Mouse (Mus musculus): ENCODE measurements at regions not wholly inside any gene's neighbourhood (a gene's known extent, or its start where the extent isn't known, plus 50 kb on each side); places are given as distances from the start of the nearest gene placed in this dataset.

DNA sequence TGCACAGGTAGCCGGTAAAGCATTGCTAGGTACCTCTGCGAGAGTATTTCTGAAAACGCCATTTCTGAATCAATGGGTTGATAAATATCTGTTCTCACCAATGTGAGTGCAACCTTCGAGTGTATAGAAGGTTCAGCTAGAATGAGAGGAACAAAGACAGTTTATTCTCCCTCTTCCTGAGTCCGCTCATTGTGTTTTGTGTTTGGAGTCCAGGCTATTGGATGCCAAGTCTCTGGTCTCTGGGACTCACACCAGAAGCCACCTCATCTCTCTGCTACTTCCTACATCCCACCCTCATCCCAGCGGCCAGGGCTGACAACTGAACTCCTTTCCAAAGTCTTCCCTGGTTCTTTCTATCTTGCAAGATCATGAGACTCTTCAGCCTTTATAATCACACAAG is 62.7 kb downstream of the Lrrc30 start:
- intact Hi-C loops (cut with DNase I): no loop called here
- no peak for DNase-seq

- intact Hi-C loops (cut with DNase I): no loop called here
- DNase-seq: no peak
Observed at GRCm38 (mm10) chr17:67566216-67566615, 66.3 kb downstream of the Lrrc30 start.

DNA sequence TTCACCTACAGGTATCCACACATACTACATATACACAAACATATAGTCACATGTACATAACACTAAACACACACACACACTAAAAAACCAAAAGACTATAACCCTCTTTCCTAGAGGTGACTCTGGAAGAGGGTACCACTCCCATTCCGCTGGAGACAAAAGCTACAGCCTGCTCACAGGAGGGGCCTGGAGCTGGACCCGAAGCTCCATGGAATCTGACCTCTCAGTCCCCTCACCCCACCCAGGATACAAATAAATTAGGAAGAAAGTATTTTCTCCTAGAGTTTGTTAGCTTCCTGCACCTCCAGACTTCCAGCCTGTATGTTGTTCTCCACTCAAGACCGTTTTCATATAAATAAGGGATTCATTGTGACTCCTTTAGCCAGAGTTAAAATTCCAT is 66.8 kb downstream of the Lrrc30 start:
- intact Hi-C loops (cut with DNase I): no loop called here
- DNase-seq: no peak

GRCm38 (mm10) chr17:67564845-67565244 is 67.7 kb downstream of the Lrrc30 start:
- DNase-seq: peak; percentile 10
- intact Hi-C loops (cut with DNase I): no loop called here

DNA sequence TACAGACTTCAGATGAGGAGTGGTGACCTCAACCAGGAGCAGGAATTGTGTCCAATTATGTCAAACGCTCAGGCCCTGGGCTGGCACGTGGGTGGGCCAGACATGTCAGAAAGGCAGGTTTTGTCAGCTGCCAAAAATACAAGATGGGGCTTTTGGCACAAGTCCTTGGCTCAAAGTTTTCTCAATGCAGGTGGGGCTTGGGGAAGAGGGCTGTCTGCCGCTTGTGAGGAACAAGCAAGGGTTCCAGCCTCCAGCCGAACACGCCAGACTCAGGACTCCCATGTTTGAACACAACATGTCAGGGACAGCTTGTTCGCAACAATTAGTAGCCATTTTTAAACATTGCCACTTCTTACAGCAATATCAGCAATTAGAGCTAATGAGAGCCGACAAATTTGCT is 69.5 kb downstream of the Lrrc30 start:
- peak; percentile 67 for DNase-seq
- intact Hi-C loops (cut with DNase I): no loop called here

- DNase-seq: no peak
- intact Hi-C loops (cut with DNase I): no loop called here
Observed at GRCm38 (mm10) chr17:67561802-67562201, 70.7 kb downstream of the Lrrc30 start.

DNA sequence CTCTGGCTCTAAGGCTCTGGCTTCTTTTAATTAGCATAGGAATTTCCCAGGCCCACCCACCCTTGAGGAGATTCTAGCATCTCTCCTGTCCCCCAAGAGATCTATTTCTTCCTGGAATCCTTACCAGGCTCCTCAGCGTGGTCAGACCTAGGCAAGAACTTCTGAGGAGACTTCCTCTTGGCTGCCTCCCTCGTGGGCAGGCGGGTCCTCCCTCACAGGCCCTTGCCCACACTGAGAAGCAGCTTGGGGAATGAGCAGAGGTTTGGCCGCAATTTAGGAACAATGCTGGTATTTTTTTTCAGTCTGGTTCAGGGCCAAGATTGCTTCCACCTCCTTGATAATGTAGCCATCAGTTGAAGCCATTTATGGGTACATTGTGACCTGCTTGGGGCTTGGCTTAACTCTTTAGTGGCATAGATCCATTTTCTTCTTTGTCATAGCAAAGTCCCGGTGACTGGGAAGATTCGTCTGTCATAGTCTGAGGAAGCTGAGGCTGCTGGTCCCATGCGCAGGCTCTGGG is 75.1 kb downstream of the Lrrc30 start:
- no peak for DNase-seq
- intact Hi-C loops (cut with DNase I): no loop called here

GRCm38 (mm10) chr17:67552581-67553139 is 79.9 kb downstream of the Lrrc30 start:
- DNase-seq: no peak

GRCm38 (mm10) chr17:67548966-67549700 is 83.4 kb downstream of the Lrrc30 start:
- DNase-seq: peak; percentile 55
- intact Hi-C loops (cut with DNase I): no loop called here

More at GRCm38 (mm10) chr17:67552581-67553139, 79.9 kb downstream of the Lrrc30 start:
- intact Hi-C loops (cut with DNase I): no loop called here

DNA sequence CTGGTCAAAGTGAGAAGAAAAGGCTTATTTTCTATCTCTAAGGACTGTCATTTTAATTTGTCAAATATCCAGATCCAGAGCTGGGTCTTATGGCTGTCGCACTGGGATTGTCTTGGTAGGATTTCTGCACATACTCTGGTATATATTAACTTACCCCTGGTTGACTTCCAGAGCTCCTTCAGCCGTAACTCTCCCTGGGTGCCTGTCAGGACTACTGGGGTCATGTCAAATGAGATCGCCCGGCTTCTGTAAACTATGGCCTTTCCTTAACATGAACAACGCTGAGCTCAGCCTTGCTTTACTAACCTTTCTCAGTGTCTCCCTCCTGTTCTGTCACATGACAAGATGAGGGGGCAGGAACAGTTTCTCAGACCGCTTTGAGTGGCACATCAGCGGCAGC is 88.1 kb downstream of the Lrrc30 start:
- intact Hi-C loops (cut with DNase I): no loop called here
- no peak for DNase-seq

DNA sequence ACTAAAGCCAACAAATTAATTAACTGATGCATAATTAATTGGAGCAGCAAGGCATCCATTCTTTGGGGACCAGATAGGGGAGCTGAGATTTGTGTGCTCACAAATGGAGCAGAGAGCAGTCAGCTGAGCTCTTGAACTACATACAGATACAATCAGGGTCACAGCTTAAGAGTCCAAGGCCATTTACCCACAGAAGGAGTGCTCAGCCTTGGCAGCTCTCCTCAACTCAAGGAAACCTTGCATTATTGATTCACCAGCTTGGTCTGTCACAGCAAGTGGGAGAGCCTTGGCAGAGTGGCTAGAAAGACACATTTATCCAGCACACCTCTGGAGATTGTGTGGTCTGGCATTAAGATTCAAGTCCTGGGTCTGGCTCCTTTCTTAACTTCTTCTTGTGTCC is 100.2 kb downstream of the Lrrc30 start:
- DNase-seq: no peak
- intact Hi-C loops (cut with DNase I): no loop called here

DNA sequence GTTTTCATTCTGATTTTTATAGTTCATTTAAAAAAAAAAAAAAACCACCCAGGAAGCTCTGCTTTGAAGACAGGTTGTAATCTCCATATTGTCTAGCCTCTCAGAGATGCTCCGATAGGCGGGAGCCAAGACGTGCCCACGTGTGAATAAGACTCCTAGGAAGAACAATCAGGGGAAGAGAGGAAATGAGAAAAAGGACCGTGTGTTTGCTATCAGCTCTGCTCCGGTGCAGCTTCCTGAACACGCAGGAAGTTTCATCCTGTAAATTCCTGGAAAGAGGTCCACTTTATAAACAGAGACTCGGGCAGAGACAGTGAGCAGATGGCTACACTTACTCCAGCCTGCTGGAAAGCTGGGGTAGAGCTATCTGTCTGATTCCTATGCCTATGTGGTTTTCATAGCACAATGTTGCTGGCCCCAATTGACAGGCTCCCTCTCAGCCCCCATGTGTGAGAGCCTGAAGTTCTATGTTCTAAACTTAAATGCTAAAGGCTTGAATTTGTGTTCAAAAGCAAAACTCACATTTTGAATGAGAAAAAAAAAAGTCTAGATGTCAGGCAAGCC is 111.6 kb downstream of the Lrrc30 start:
- intact Hi-C loops (cut with DNase I): no loop called here

DNA sequence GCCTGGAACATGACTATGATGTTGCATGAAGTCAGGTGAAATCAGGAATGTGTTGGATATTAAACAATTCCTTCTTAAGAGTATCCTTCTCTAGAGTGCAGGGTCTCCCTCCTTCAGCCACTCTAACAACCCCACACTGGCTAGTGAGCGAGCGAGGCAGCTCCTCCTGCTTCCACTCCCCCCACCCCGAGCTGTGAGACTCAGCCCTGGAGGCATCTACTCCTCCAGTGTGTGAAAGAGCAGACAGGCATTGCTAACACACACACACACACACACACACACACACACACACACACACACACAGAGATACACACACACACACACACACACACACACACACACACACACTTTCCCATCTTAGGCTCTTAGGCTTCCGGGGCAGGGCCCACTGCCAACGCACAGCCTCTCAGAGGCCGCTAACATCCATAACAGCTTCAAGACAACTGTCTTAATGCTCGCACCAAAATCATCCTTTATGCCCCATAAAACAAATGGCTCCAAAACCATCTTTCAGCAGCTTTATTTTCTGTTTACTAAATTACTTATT is 116.8 kb downstream of the Lrrc30 start:
- DNase-seq: no peak
- intact Hi-C loops (cut with DNase I): no loop called here

More for the DNA sequence above, 111.6 kb downstream of the Lrrc30 start:
- no peak for DNase-seq

GRCm38 (mm10) chr17:67514387-67515241 is 117.9 kb downstream of the Lrrc30 start:
- intact Hi-C loops (cut with DNase I): no loop called here
- no peak for DNase-seq

- intact Hi-C loops (cut with DNase I): no loop called here
- no peak for DNase-seq
Observed at GRCm38 (mm10) chr17:67512699-67513450, 119.6 kb downstream of the Lrrc30 start.

DNA sequence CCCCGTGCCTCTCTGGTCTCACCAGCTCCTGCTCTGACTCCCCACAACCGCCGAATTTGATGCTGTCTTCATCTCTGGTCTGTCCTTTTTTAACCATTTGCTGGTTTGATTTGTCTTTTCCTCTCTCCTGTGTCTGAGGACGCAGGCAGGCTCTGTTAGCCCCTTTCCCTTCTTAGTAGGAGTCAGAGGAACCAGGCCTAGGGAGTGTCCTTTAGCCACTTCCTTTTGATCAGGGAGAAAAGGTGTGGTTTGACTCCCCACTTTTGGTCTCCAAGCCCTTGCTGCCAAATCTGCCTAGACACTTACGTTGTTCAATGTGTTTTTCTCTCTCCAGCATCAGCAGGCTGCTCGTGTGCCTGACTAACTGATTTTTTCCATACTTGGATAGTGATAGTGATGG is 120.5 kb downstream of the Lrrc30 start:
- DNase-seq: no peak
- intact Hi-C loops (cut with DNase I): no loop called here

DNA sequence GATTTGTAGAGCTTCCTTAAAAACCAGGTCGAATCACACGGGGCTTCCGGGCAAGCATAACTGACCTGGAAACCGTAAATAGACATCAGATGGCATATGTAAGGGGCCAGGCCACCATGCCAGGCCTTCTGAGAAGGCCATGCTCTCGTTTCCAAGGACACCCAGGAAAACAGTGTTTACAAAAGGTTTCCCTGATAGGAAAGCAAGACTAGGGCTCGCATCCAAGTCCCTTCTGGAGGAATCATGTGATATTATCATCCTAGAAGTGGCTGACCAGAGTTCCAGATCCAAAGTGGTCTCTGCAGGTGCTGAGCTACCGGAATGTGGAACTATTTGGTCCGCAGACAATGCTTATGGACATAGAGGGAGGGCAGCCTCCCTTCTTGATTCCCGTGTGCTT is 122.6 kb downstream of the Lrrc30 start:
- intact Hi-C loops (cut with DNase I): no loop called here
- no peak for DNase-seq

DNA sequence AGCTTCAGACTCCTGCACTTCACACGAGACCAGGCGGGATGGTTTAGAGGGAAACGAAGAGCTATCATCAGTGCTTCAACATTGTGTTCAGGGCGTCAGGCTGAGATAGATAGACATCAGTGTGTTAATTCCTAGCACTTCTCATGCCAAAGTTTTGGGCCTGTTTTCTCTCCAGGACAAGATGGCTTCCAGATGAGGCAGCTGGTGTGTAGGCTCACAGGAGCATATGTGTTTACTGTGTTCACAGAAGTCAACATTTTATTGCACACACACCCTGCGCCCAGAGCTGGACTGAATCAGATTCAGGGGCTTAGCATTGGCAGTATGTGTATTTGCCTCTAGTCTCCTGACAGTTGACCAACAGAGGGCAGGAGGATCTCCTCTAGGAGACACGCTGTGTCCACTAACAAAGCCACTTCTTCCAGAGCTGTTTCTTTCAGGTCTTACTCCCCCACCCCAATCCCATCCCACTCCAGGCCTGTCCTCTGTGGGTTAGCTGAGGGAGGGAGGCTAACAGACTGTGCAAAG is 123.4 kb downstream of the Lrrc30 start:
- no peak for DNase-seq
- intact Hi-C loops (cut with DNase I): no loop called here

- intact Hi-C loops (cut with DNase I): no loop called here
- DNase-seq: no peak
Observed at GRCm38 (mm10) chr17:67508353-67508752, 124.2 kb downstream of the Lrrc30 start.

DNA sequence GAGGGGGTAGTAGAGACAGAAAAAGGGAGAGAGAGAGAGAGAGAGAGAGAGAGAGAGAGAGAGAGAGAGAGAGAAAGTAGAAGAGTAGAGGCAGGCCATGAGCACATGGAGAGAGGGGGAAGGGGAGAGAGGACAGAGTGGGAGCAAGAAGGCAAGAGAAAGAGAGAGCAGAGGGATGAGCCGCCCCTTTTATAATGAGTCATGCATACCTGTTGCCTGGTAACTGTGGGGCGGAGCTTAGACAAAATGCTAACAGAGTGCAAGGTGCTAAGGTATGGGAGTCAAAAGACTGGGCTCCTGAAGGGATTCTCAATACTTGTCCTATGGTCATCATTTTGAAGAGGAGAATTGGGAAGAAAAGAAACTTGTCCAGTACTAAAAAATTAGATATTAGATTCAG is 126.1 kb downstream of the Lrrc30 start:
- no peak for DNase-seq
- intact Hi-C loops (cut with DNase I): no loop called here

Data from left cerebral cortex, postnatal 4 days (tissue).